Mouse (Mus musculus): ENCODE results near the gene Gm21969. TPM values are rescaled to one million over a fixed set of nuclear protein-coding genes. Genes with fewer than 3 reads are reported as not detected.

The Gm21969 gene
- polyA plus RNA-seq, 1 experiment from 2014 or later = not detected

GRCm38 (mm10) chr4:139650086-139650743, 47.2 kb downstream of the Gm21969 start:
- Histone ChIP-seq H3K36me3 (peaks cover 22% of the 10 kb centered on the region), H3K27me3 (ENCODE audit: insufficient read depth, poor library complexity, severe bottlenecking) (peaks cover 5% of the 10 kb centered on the region), H3K4me3 (no peak overlapping the region), H3K27ac (peak overlapping the region; percentile 36), H3K9me3 (no peaks in the 10 kb centered on the region), H3K4me1 (replicated peaks) (peaks cover 12% of the 10 kb centered on the region)
- DNase-seq (ENCODE audit: low spot score) = no peak
- WGBS = 82% methylated on average over 15 of the region's 15 CpGs

- Histone ChIP-seq H3K4me1 (replicated peaks) (peaks cover 12% of the 10 kb centered on the region), H3K36me3 (peaks cover 18% of the 10 kb centered on the region), H3K27ac (peak overlapping the region; percentile 36), H3K27me3 (ENCODE audit: insufficient read depth, poor library complexity, severe bottlenecking) (peaks cover 5% of the 10 kb centered on the region), H3K9me3 (no peaks in the 10 kb centered on the region), H3K4me3 (no peak overlapping the region)
- WGBS = 64% methylated on average over 11 of the region's 11 CpGs
- no peak for DNase-seq (ENCODE audit: low spot score)
These were observed 47.9 kb downstream of the Gm21969 start for GRCm38 (mm10) chr4:139650907-139651306.

- Histone ChIP-seq H3K36me3 (peaks cover 5% of the 10 kb centered on the region), H3K4me3 (no peak within 1 kb of the TSS), H3K27me3 (ENCODE audit: insufficient read depth, poor library complexity, severe bottlenecking) (peaks cover 5% of the 10 kb centered on the region), H3K27ac (no peak within 1 kb of the TSS), H3K4me1 (replicated peaks) (peaks cover 12% of the 10 kb centered on the region), H3K9me3 (no peaks in the 10 kb centered on the region)
- 90% methylated on average over 8 of the region's 8 CpGs for WGBS
- no peak for DNase-seq (ENCODE audit: low spot score)
These were observed 50.3 kb downstream of the Gm21969 start, which contains the start of gene Tas1r2 for GRCm38 (mm10) chr4:139653238-139653637. TSS of gene Tas1r2 (plus strand) at chr4:139653538.

GRCm38 (mm10) chr4:139661897-139662296, 58.9 kb downstream of the Gm21969 start:
- WGBS = 91% methylated on average over 14 of the region's 14 CpGs
- no peak overlapping the region for H3K27ac ChIP-seq
- H3K9me3 ChIP-seq = 0 out of 2 replicates have a peak, but pooled peaks cover 3% of the 10 kb centered on the region
- DNase-seq (ENCODE audit: low spot score) = no peak
- no peaks in the 10 kb centered on the region for H3K4me1 ChIP-seq (replicated peaks)
- peaks cover 7% of the 10 kb centered on the region; the same call in 1 of the 2 replicates for H3K27me3 ChIP-seq (ENCODE audit: insufficient read depth, poor library complexity, severe bottlenecking)
- H3K4me3 ChIP-seq = no peak overlapping the region
- H3K36me3 ChIP-seq = no peaks in the 10 kb centered on the region

DNA sequence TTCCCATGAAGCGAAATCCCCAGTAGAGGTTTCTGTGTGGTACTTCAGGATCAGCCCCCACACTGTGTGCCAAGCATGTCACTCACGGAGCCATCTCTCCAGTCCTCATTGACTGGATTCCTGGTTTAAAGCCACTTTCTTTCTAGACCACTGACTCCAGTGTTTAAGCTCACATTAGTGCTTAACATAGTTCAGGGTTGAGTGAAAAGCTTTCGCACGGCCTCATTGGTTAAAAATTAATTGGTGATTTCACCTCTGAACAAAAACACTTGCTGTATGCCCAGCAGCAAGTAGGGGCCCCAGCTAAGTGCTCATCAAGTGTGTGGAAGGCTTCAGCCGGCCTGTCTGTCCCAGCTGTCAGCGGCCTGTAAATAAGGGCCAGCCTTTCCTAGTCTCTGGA, 64.6 kb downstream of the Gm21969 start:
- Histone ChIP-seq H3K9me3 (0 out of 2 replicates have a peak, but pooled peaks cover 2% of the 10 kb centered on the region), H3K4me3 (no peak overlapping the region), H3K36me3 (no peaks in the 10 kb centered on the region), H3K27ac (no peak overlapping the region), H3K27me3 (ENCODE audit: insufficient read depth, poor library complexity, severe bottlenecking) (peaks cover 7% of the 10 kb centered on the region; the same call in 1 of the 2 replicates), H3K4me1 (replicated peaks) (no peaks in the 10 kb centered on the region)
- DNase-seq (ENCODE audit: low spot score) = no peak
- 72% methylated on average over 6 of the region's 6 CpGs for WGBS

DNA sequence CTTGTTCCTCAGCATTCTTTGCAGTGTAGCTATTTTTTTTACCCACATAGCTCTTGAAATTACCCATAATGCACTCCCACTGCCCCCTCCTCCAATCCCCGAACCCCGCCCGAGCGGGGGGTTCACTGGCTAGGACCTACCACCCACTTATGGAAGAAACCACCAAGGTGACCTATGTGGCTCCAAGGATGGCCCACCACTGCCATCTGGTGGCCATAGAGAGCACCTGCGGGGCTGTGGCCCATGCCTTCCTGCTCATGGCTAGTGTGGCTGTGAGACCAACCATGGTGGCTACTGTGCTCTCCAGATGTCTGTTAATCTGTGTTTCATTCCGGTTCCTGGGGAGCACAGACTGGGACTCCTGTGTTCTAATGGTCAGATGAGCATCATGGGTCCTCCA, 66.9 kb downstream of the Gm21969 start:
- WGBS = 19% methylated on average over 6 of the region's 6 CpGs

DNA sequence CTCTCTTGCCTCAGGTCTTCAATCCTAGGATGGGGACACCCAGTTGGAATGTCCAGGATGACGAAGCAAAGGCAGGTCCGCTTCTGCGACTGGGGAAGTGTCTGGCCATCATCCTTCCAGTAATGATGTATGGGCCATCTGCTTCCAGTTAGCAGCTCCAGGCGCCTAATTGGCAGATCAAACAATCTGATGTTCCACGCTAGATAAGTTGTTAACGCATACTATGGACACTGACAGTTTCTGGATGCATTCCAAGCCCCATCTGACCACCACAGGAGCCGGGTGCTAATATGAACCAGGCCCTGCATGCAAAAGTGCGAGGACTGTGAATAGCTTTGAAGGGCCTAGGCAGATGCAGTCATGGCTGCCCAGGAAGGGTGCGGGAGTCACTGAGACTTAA, 72.7 kb downstream of the Gm21969 start:
- DNase-seq (ENCODE audit: low spot score) = peak; percentile 15
- Histone ChIP-seq H3K9me3 (peaks cover 21% of the 10 kb centered on the region), H3K27ac (no peak overlapping the region), H3K4me3 (no peak overlapping the region), H3K27me3 (ENCODE audit: insufficient read depth, poor library complexity, severe bottlenecking) (peaks cover 10% of the 10 kb centered on the region), H3K4me1 (replicated peaks) (peaks cover 10% of the 10 kb centered on the region), H3K36me3 (no peaks in the 10 kb centered on the region)
- 64% methylated on average over 9 of the region's 9 CpGs for WGBS

More for the DNA sequence above, 66.9 kb downstream of the Gm21969 start:
- Histone ChIP-seq H3K27ac (no peak overlapping the region), H3K4me1 (replicated peaks) (no peaks in the 10 kb centered on the region), H3K4me3 (no peak overlapping the region), H3K9me3 (0 out of 2 replicates have a peak, but pooled peaks cover 2% of the 10 kb centered on the region), H3K27me3 (ENCODE audit: insufficient read depth, poor library complexity, severe bottlenecking) (peaks cover 10% of the 10 kb centered on the region), H3K36me3 (no peaks in the 10 kb centered on the region)
- DNase-seq (ENCODE audit: low spot score) = peak; percentile 70

- Histone ChIP-seq H3K9me3 (peaks cover 17% of the 10 kb centered on the region; the same call in 1 of the 2 replicates), H3K36me3 (no peaks in the 10 kb centered on the region), H3K4me1 (replicated peaks) (peaks cover 14% of the 10 kb centered on the region), H3K27me3 (ENCODE audit: insufficient read depth, poor library complexity, severe bottlenecking) (peaks cover 13% of the 10 kb centered on the region; the same call in 1 of the 2 replicates), H3K4me3 (no peak overlapping the region), H3K27ac (no peak overlapping the region)
- DNase-seq (ENCODE audit: low spot score) = no peak
- 80% methylated on average over 22 of the region's 22 CpGs for WGBS
These were observed 81.0 kb downstream of the Gm21969 start for GRCm38 (mm10) chr4:139683728-139684638.

DNA sequence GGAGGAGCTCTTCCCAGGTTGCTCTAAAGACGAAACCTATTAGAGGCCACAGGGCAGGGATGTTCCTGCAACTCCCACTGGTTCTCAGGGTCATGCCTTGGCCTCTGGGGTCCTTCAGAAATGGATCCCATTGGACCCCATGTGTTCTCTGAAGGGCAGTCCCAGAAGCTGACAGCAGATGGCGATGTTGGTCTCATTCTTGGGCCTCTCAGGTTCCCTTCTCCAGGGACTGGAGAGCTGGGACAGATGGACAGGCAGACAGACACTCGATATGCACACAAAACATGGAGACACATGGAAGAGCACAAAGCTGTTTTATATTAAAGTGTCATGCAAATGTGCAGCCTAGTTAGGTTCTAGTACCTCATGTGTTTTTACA, 81.6 kb downstream of the Gm21969 start:
- H3K36me3 ChIP-seq = no peaks in the 10 kb centered on the region
- DNase-seq (ENCODE audit: low spot score) = peak; percentile 83
- H3K4me3 ChIP-seq = no peak overlapping the region
- peaks cover 13% of the 10 kb centered on the region; the same call in 1 of the 2 replicates for H3K27me3 ChIP-seq (ENCODE audit: insufficient read depth, poor library complexity, severe bottlenecking)
- H3K27ac ChIP-seq = no peak overlapping the region
- WGBS = 13% methylated on average over 3 of the region's 3 CpGs
- H3K4me1 ChIP-seq (replicated peaks) = peaks cover 15% of the 10 kb centered on the region
- H3K9me3 ChIP-seq = peaks cover 12% of the 10 kb centered on the region; the same call in 1 of the 2 replicates

GRCm38 (mm10) chr4:139688058-139688457, 85.1 kb downstream of the Gm21969 start:
- H3K4me3 ChIP-seq = no peak overlapping the region
- H3K4me1 ChIP-seq (replicated peaks) = peaks cover 18% of the 10 kb centered on the region
- H3K36me3 ChIP-seq = no peaks in the 10 kb centered on the region
- 59% methylated on average over 9 of the region's 9 CpGs for WGBS
- DNase-seq (ENCODE audit: low spot score) = no peak
- H3K9me3 ChIP-seq = no peaks in the 10 kb centered on the region
- H3K27me3 ChIP-seq (ENCODE audit: insufficient read depth, poor library complexity, severe bottlenecking) = peaks cover 46% of the 10 kb centered on the region
- peak overlapping the region; percentile 18; the same call in 1 of the 2 replicates for H3K27ac ChIP-seq

DNA sequence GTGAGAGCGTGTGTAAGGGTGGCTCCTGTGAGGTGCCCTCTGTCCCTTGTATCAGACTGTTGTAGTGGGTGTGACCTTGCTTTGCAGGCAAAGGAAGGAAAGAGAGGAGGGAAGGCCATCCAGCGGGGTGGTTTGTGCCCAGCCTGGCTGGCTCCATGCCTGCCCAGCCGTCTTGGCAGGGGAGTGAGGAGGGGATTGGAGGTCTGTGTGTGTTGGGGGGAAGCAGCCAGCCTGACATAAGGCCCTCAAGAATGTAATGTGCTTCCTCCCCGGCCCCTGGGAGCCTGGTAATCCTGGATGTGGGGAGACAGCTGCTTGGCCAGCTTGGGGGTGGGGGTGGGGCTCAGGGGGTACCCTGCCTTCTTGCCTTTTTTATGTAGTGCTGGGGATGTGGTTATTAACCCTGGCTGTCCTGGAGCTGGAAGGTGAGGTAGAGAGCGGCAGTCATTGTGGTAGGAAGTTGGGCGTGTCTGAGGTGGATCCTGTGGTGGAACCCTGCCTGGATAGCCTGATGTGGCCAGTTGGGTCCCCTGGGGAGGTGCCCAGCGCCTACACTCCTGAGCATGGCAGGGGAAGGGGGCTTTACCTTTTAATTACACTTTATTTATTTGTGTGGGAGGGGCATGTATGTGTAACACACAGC, 86.8 kb downstream of the Gm21969 start:
- peaks cover 58% of the 10 kb centered on the region for H3K27me3 ChIP-seq (ENCODE audit: insufficient read depth, poor library complexity, severe bottlenecking)
- WGBS = 38% methylated on average over 7 of the region's 7 CpGs
- DNase-seq (ENCODE audit: low spot score) = no peak

DNA sequence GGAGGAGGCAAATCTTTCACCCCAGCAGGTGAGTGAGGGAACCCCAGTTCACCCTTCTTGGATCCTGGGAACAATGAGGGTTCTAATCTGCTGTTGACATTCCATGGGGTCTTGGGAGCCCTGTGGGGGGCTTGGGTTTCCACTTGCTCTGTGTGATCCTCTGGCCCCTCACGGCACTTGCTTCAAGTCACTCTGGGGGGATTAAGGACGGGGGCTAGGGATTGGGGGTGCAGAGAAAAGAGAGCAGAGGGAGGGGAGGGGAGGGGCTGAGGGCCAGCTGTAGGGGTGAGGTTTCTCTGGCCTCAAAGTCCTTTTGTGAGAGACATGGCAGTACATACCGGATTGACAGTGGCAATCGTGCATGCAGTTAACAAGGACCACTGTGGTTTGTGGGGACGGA, 90.3 kb downstream of the Gm21969 start:
- Histone ChIP-seq H3K27ac (no peak overlapping the region), H3K9me3 (no peaks in the 10 kb centered on the region), H3K4me1 (replicated peaks) (peaks cover 15% of the 10 kb centered on the region), H3K36me3 (no peaks in the 10 kb centered on the region), H3K27me3 (ENCODE audit: insufficient read depth, poor library complexity, severe bottlenecking) (peaks cover 68% of the 10 kb centered on the region), H3K4me3 (no peak overlapping the region)
- no peak for DNase-seq (ENCODE audit: low spot score)
- whole genome bisulfite sequencing = 30% methylated on average over 5 of the region's 5 CpGs

More for the DNA sequence above, 86.8 kb downstream of the Gm21969 start:
- Histone ChIP-seq H3K4me3 (no peak overlapping the region), H3K9me3 (no peaks in the 10 kb centered on the region), H3K27ac (0 out of 2 replicates have a peak overlapping the region, but pooled peaks have one; percentile 2), H3K4me1 (replicated peaks) (peaks cover 18% of the 10 kb centered on the region), H3K36me3 (no peaks in the 10 kb centered on the region)
